Mouse (Mus musculus) gastrocnemius, postnatal 4 days (tissue): ENCODE results near the gene Gcsh. TPM values are rescaled to one million over a fixed set of nuclear protein-coding genes. Genes with fewer than 3 reads are reported as not detected.

Experiments used
- total RNA-seq, 2 experiments: library from RNA; stranded (reverse); gene quantifications; 2 replicates each; pipeline ENCODE4 v1.2.3; 2021

The Gcsh gene
- total RNA-seq, 2 experiments from 2014 or later = 40.1 to 41.6 TPM

Other genes with a start within 250 kb of the Gcsh start
- 10 to 100 TPM; 24.9 to 25.4 TPM for gene Cmc2, start 72.1 kb downstream of the Gcsh start, total RNA-seq
- gene Cenpn, start 71.8 kb downstream of the Gcsh start, total RNA-seq = 1 to 10 TPM; 8.7 to 8.9 TPM
- 10 to 100 TPM; 16.4 to 17.1 TPM for gene Atmin, start 50.1 kb downstream of the Gcsh start, total RNA-seq
- gene 1700030J22Rik, start 14.6 kb downstream of the Gcsh start, total RNA-seq = under 1 TPM; 0.18 to 0.34 TPM
- under 1 TPM in 1 of 2 experiments, not detected in 1; 0.08 TPM for gene Pkd1l2, start 88.9 kb upstream of the Gcsh start, total RNA-seq
- gene Bco1, start 102.3 kb upstream of the Gcsh start, total RNA-seq = under 1 TPM; 0.20 to 0.41 TPM
- 1 to 10 TPM; 9.2 to 9.5 TPM for gene Gan, start 164.6 kb upstream of the Gcsh start, total RNA-seq